Mouse (Mus musculus) embryonic facial prominence, embryonic 14.5 days (tissue): Measurements from ENCODE around the gene Ino80d. TPM values are rescaled to one million over a fixed set of nuclear protein-coding genes. Genes with fewer than 3 reads are reported as not detected.
A peak's percentile ranks its signal among the peaks of the same experiment; 100 is the strongest.

Experiments
- ATAC-seq: fragments of 200-750 bp; cut with Nextera tagmentation; 2 replicates; pipeline ENCODE4 v1.8.0; 2017; ENCODE audit warnings: low read depth, moderate number of reproducible peaks, moderate TSS enrichment
- DNase-seq: peaks from one replicate; pipeline ENCODE4 v3.0.0-alpha.2; 2015; ENCODE audit warnings: low spot score
- H3K27ac ChIP-seq: fragments of 300-500 bp; sonication (generic); replicated peaks from 2 replicates; pipeline ENCODE4 v1.5.1; 2014; ENCODE audit warnings: low read depth, mild to moderate bottlenecking, low read length, moderate library complexity
- H3K27me3 ChIP-seq: fragments of 300-500 bp; sonication (generic); replicated peaks from 2 replicates; pipeline ENCODE4 v1.6.1; 2014; ENCODE audit warnings: low read length; ENCODE audit not compliant: control insufficient read depth, insufficient read depth
- H3K36me3 ChIP-seq: fragments of 300-500 bp; sonication (generic); 2 replicates; pipeline ENCODE4 v1.6.1; 2014; ENCODE audit warnings: low read length, mixed read lengths; ENCODE audit not compliant: control insufficient read depth, insufficient read depth
- H3K4me1 ChIP-seq: fragments of 300-500 bp; sonication (generic); 2 replicates; pipeline ENCODE4 v1.6.1; 2014; ENCODE audit warnings: antibody characterized with exemption, low read length; ENCODE audit not compliant: control insufficient read depth, insufficient read depth
- H3K4me2 ChIP-seq: fragments of 300-500 bp; sonication (generic); 2 replicates; pipeline ENCODE4 v1.6.1; 2014; ENCODE audit warnings: low read depth, mild to moderate bottlenecking, low read length, moderate library complexity, mixed read lengths
- H3K4me3 ChIP-seq: fragments of 300-500 bp; sonication (generic); 2 replicates; pipeline ENCODE4 v1.5.1; 2014; ENCODE audit warnings: low read depth, mild to moderate bottlenecking, low read length
- H3K9ac ChIP-seq: fragments of 300-500 bp; sonication (generic); 2 replicates; pipeline ENCODE4 v1.6.1; 2014; ENCODE audit warnings: low read depth, mild to moderate bottlenecking, low read length, moderate library complexity, mixed read lengths
- H3K9me3 ChIP-seq: fragments of 300-500 bp; sonication (generic); 2 replicates; pipeline ENCODE4 v1.6.1; 2016; ENCODE audit warnings: low read length; ENCODE audit not compliant: control insufficient read depth
- WGBS: fragments of 180-500 bp; shearing (Covaris S2); extraction: QIAGEN DNeasy Blood & Tissue Kit; methylation state at CpG from one replicate; pipeline ENCODE4 v1.1.7; 2014; 5-methylcytosine and 5-hydroxymethylcytosine counted together
- polyA plus RNA-seq: library from polyadenylated mRNA; unstranded; fragments of >200 nt; fragmentation: Nextera tagmentation; extraction: Ambion mirVana; gene quantifications from 2 replicates; pipeline ENCODE4 v1.2.1, GENCODE M21; 2014

Gene Ino80d
- polyA plus RNA-seq, 1 experiment from 2014 or later: 10.6 TPM

- peaks cover 3% of the 10 kb centered on the region; the same call in 1 of the 2 replicates for H3K9me3 ChIP-seq
- peak overlapping the region; percentile 19; the same call in 1 of the 2 replicates for H3K4me3 ChIP-seq
- DNase-seq (no peak), ATAC-seq (no peak)
- H3K27me3 ChIP-seq: no peaks in the 10 kb centered on the region
- H3K36me3 ChIP-seq: peaks cover 15% of the 10 kb centered on the region; the same call in 1 of the 2 replicates
- H3K4me1 ChIP-seq: 0 out of 2 replicates have a peak, but pooled peaks cover 2% of the 10 kb centered on the region
- WGBS: 53% methylated on average over 3 of the region's 3 CpGs
- H3K27ac ChIP-seq: no peak overlapping the region
- H3K9ac ChIP-seq: 0 out of 2 replicates have a peak overlapping the region, but pooled peaks have one; percentile 22
- H3K4me2 ChIP-seq: peak overlapping the region; percentile 52
These were observed 14.8 kb upstream of the Ino80d start for GRCm38 (mm10) chr1:63129273-63129672.

- Histone ChIP-seq H3K9ac (no peak overlapping the region), H3K9me3 (peaks cover 3% of the 10 kb centered on the region; the same call in 1 of the 2 replicates), H3K27me3 (no peaks in the 10 kb centered on the region), H3K4me2 (no peak overlapping the region), H3K4me3 (no peak overlapping the region), H3K27ac (no peak overlapping the region), H3K4me1 (0 out of 2 replicates have a peak, but pooled peaks cover 2% of the 10 kb centered on the region), H3K36me3 (peaks cover 32% of the 10 kb centered on the region)
- DNase-seq: no peak
- 92% methylated on average over 3 of the region's 3 CpGs for WGBS
- no peak for ATAC-seq
These were observed 11.7 kb upstream of the Ino80d start for GRCm38 (mm10) chr1:63126206-63126605.

- DNase-seq (no peak), ATAC-seq (no peak)
- Histone ChIP-seq H3K4me1 (no peaks in the 10 kb centered on the region), H3K4me3 (no peak overlapping the region), H3K27ac (no peak overlapping the region), H3K9ac (no peak overlapping the region), H3K36me3 (peaks cover 53% of the 10 kb centered on the region), H3K4me2 (no peak overlapping the region), H3K27me3 (no peaks in the 10 kb centered on the region), H3K9me3 (peaks cover 3% of the 10 kb centered on the region; the same call in 1 of the 2 replicates)
- WGBS: 79% methylated on average over 6 of the region's 6 CpGs
These were observed 9.5 kb upstream of the Ino80d start for GRCm38 (mm10) chr1:63123823-63124450.

GRCm38 (mm10) chr1:63122005-63122404 lies 7.5 kb upstream of the Ino80d start:
- Histone ChIP-seq H3K4me1 (no peaks in the 10 kb centered on the region), H3K27ac (no peak overlapping the region), H3K4me3 (no peak overlapping the region), H3K9ac (no peak overlapping the region), H3K4me2 (no peak overlapping the region), H3K36me3 (peaks cover 64% of the 10 kb centered on the region), H3K9me3 (no peaks in the 10 kb centered on the region), H3K27me3 (no peaks in the 10 kb centered on the region)
- 91% methylated on average over 6 of the region's 6 CpGs for WGBS
- ATAC-seq (no peak), DNase-seq (no peak)

GRCm38 (mm10) chr1:63120382-63120781 lies 5.9 kb upstream of the Ino80d start:
- Histone ChIP-seq H3K4me1 (no peaks in the 10 kb centered on the region), H3K4me3 (no peak overlapping the region), H3K9me3 (no peaks in the 10 kb centered on the region), H3K27ac (no peak overlapping the region), H3K36me3 (peaks cover 52% of the 10 kb centered on the region), H3K9ac (no peak overlapping the region), H3K4me2 (no peak overlapping the region), H3K27me3 (no peaks in the 10 kb centered on the region)
- ATAC-seq: no peak
- DNase-seq: no peak
- WGBS: 96% methylated on average over 2 of the region's 2 CpGs

GRCm38 (mm10) chr1:63119675-63120074 lies 5.2 kb upstream of the Ino80d start:
- H3K36me3 ChIP-seq: peaks cover 49% of the 10 kb centered on the region
- H3K27me3 ChIP-seq: no peaks in the 10 kb centered on the region
- no peak overlapping the region for H3K4me2 ChIP-seq
- no peak for DNase-seq
- no peaks in the 10 kb centered on the region for H3K9me3 ChIP-seq
- no peaks in the 10 kb centered on the region for H3K4me1 ChIP-seq
- H3K27ac ChIP-seq: no peak overlapping the region
- H3K9ac ChIP-seq: no peak overlapping the region
- no peak overlapping the region for H3K4me3 ChIP-seq
- WGBS: 81% methylated on average over 4 of the region's 4 CpGs
- ATAC-seq: no peak

GRCm38 (mm10) chr1:63115540-63115939 lies 1.1 kb upstream of the Ino80d start:
- WGBS: 43% methylated on average over 3 of the region's 3 CpGs
- H3K4me1 ChIP-seq: peaks cover 12% of the 10 kb centered on the region
- H3K4me3 ChIP-seq: peak overlapping the region; percentile 87
- peaks cover 25% of the 10 kb centered on the region for H3K36me3 ChIP-seq
- no peaks in the 10 kb centered on the region for H3K9me3 ChIP-seq
- no peaks in the 10 kb centered on the region for H3K27me3 ChIP-seq
- peak overlapping the region; percentile 100 for H3K27ac ChIP-seq
- ATAC-seq: no peak
- DNase-seq: no peak
- peak overlapping the region; percentile 85 for H3K4me2 ChIP-seq
- H3K9ac ChIP-seq: peak overlapping the region; percentile 100

- DNase-seq: no peak
These were observed 629 bp upstream of the Ino80d start for GRCm38 (mm10) chr1:63115096-63115495.

More at GRCm38 (mm10) chr1:63115096-63115495, 629 bp upstream of the Ino80d start:
- no peaks in the 10 kb centered on the region for H3K9me3 ChIP-seq
- H3K27ac ChIP-seq: peak overlapping the region; percentile 100
- H3K36me3 ChIP-seq: peaks cover 20% of the 10 kb centered on the region
- no peak for ATAC-seq
- peak overlapping the region; percentile 85 for H3K4me2 ChIP-seq
- H3K9ac ChIP-seq: peak overlapping the region; percentile 100
- WGBS: 28% methylated on average over 4 of the region's 4 CpGs
- peak overlapping the region; percentile 87 for H3K4me3 ChIP-seq
- H3K4me1 ChIP-seq: peaks cover 13% of the 10 kb centered on the region
- H3K27me3 ChIP-seq: no peaks in the 10 kb centered on the region
